Mouse (Mus musculus) lung, postnatal 0 days (tissue): ENCODE data around the gene Amer2. TPM values are rescaled to one million over a fixed set of nuclear protein-coding genes. Genes with fewer than 3 reads are reported as not detected.

Source experiments
- ATAC-seq: fragments of 200-750 bp; cut with Nextera tagmentation; 2 replicates; pipeline ENCODE4 v1.8.0; 2017; ENCODE audit warnings: moderate library complexity
- DNase-seq: peaks from one replicate; pipeline ENCODE4 v3.0.0-alpha.2; 2016; ENCODE audit warnings: low spot score
- H3K27ac ChIP-seq: fragments of 300-500 bp; sonication (generic); 2 replicates; pipeline ENCODE4 v1.5.1; 2014; ENCODE audit warnings: antibody characterized with exemption, mild to moderate bottlenecking, low read length, mixed read lengths
- H3K27me3 ChIP-seq: fragments of 300-500 bp; sonication (generic); replicated peaks from 2 replicates; pipeline ENCODE4 v1.6.1; 2014; ENCODE audit warnings: low read length, mixed read lengths; ENCODE audit not compliant: insufficient read depth
- H3K36me3 ChIP-seq: fragments of 300-500 bp; sonication (generic); 2 replicates; pipeline ENCODE4 v1.6.1; 2014; ENCODE audit warnings: low read length, mixed read lengths; ENCODE audit not compliant: insufficient read depth
- H3K4me1 ChIP-seq: fragments of 300-500 bp; sonication (generic); 2 replicates; pipeline ENCODE4 v1.6.1; 2014; ENCODE audit warnings: antibody characterized with exemption, low read depth, low read length, mixed read lengths; ENCODE audit not compliant: insufficient read depth
- H3K4me2 ChIP-seq: fragments of 300-500 bp; sonication (generic); replicated peaks from 2 replicates; pipeline ENCODE4 v1.6.1; 2014; ENCODE audit warnings: low read depth, mild to moderate bottlenecking, low read length, moderate library complexity, mixed read lengths
- H3K4me3 ChIP-seq: fragments of 300-500 bp; sonication (generic); 2 replicates; pipeline ENCODE4 v1.5.1; 2014; ENCODE audit warnings: low read depth, low read length
- H3K9ac ChIP-seq: fragments of 300-500 bp; sonication (generic); replicated peaks from 2 replicates; pipeline ENCODE4 v1.6.1; 2014; ENCODE audit warnings: low read depth, mild to moderate bottlenecking
- H3K9me3 ChIP-seq: fragments of 300-500 bp; sonication (generic); 2 replicates; pipeline ENCODE4 v1.6.1; 2016; ENCODE audit warnings: low read length, mixed read lengths
- CTCF ChIP-seq: IDR thresholded peaks from 2 replicates; pipeline ENCODE4 v1.5.1; 2016; ENCODE audit warnings: antibody characterized with exemption, mild to moderate bottlenecking
- EP300 ChIP-seq: IDR thresholded peaks from 2 replicates; pipeline ENCODE4 v1.6.1; 2016; ENCODE audit warnings: antibody characterized with exemption, mild to moderate bottlenecking, control low read depth
- WGBS: fragments of 180-500 bp; shearing (Covaris S2); extraction: QIAGEN DNeasy Blood & Tissue Kit; methylation state at CpG from one replicate; pipeline ENCODE4 v1.1.7; 2014; 5-methylcytosine and 5-hydroxymethylcytosine counted together
- polyA plus RNA-seq: library from polyadenylated mRNA; unstranded; fragments of >200 nt; fragmentation: Nextera tagmentation; extraction: Ambion mirVana; gene quantifications from 2 replicates; pipeline ENCODE4 v1.2.1, GENCODE M21; 2015

Amer2 gene
- polyA plus RNA-seq, 1 experiment from 2014 or later: 0.17 TPM

GRCm38 (mm10) chr14:60431515-60431914, 58.5 kb downstream of the Amer2 start:
- no peak overlapping the region for H3K9ac ChIP-seq
- WGBS: 56% methylated on average over 5 of the region's 5 CpGs
- H3K4me2 ChIP-seq: no peak overlapping the region
- H3K27ac ChIP-seq: no peak overlapping the region
- H3K27me3 ChIP-seq: no peaks in the 10 kb centered on the region
- H3K36me3 ChIP-seq: no peaks in the 10 kb centered on the region
- DNase-seq (no peak), ATAC-seq (no peak)
- H3K9me3 ChIP-seq: no peaks in the 10 kb centered on the region
- TF ChIP-seq CTCF (no peak), EP300 (no peak)
- H3K4me1 ChIP-seq: no peaks in the 10 kb centered on the region
- H3K4me3 ChIP-seq: no peak overlapping the region

- TF ChIP-seq CTCF (no peak), EP300 (no peak)
- Histone ChIP-seq H3K4me2 (no peak overlapping the region), H3K9me3 (no peaks in the 10 kb centered on the region), H3K36me3 (no peaks in the 10 kb centered on the region), H3K9ac (no peak overlapping the region), H3K4me3 (no peak overlapping the region), H3K27me3 (no peaks in the 10 kb centered on the region), H3K27ac (no peak overlapping the region), H3K4me1 (no peaks in the 10 kb centered on the region)
- WGBS: 79% methylated on average over 2 of the region's 2 CpGs
- ATAC-seq (no peak), DNase-seq (no peak)
Observed at GRCm38 (mm10) chr14:60432136-60432535, 59.1 kb downstream of the Amer2 start.

- 66% methylated on average over 4 of the region's 4 CpGs for WGBS
- H3K9ac ChIP-seq: no peak overlapping the region
- H3K27me3 ChIP-seq: no peaks in the 10 kb centered on the region
- peak; percentile 53 for TF ChIP-seq CTCF
- no peak for TF ChIP-seq EP300
- no peaks in the 10 kb centered on the region for H3K9me3 ChIP-seq
- DNase-seq: peak; percentile 15
- H3K4me3 ChIP-seq: no peak overlapping the region
- H3K36me3 ChIP-seq: no peaks in the 10 kb centered on the region
- no peak overlapping the region for H3K27ac ChIP-seq
- H3K4me2 ChIP-seq: no peak overlapping the region
- H3K4me1 ChIP-seq: no peaks in the 10 kb centered on the region
- ATAC-seq: no peak
Observed at GRCm38 (mm10) chr14:60435515-60435914, 62.5 kb downstream of the Amer2 start.

- ATAC-seq (no peak), DNase-seq (no peak)
- no peaks in the 10 kb centered on the region for H3K4me1 ChIP-seq
- H3K9me3 ChIP-seq: no peaks in the 10 kb centered on the region
- no peak overlapping the region for H3K9ac ChIP-seq
- H3K36me3 ChIP-seq: no peaks in the 10 kb centered on the region
- no peak overlapping the region for H3K4me2 ChIP-seq
- no peak overlapping the region for H3K4me3 ChIP-seq
- no peak for TF ChIP-seq CTCF
- TF ChIP-seq EP300: no peak
- H3K27me3 ChIP-seq: no peaks in the 10 kb centered on the region
- H3K27ac ChIP-seq: no peak overlapping the region
Observed at GRCm38 (mm10) chr14:60436364-60436763, 63.3 kb downstream of the Amer2 start.

Other genes with a start within 250 kb of the Amer2 start
- 0.25 and 0.54 TPM in 2 replicates for gene Atp8a2, start 176.1 kb upstream of the Amer2 start, polyA plus RNA-seq
- gene Nupl1, start 121.8 kb upstream of the Amer2 start, polyA plus RNA-seq: not detected in 2 replicates
- gene Gm49336, start 121.8 kb upstream of the Amer2 start, polyA plus RNA-seq: 19.6 and 22.5 TPM in 2 replicates
- 39.7 and 42.7 TPM in 2 replicates for gene Mtmr6, start 108.0 kb upstream of the Amer2 start, polyA plus RNA-seq